24 mouse cellular contexts compared by ENCODE assay signal in genomic region chr14:30916516-30916915, GRCm38 (mm10). TPM values are rescaled to one million over a fixed set of nuclear protein-coding genes. Genes with fewer than 3 reads are reported as not detected.
A peak's percentile ranks its signal among the peaks of the same experiment; 100 is the strongest.
DNase-seq lines count a peak whose midpoint lies in the region; ATAC-seq and TF ChIP-seq lines count a peak whose summit lies in the region.
"Had no signal": no experiment of that assay in that cellular context is flagged by ENCODE, and none has a peak within 500 bp of the region (broad histone marks: within the 10 kb centered on the region; RNA-seq: fewer than 3 reads in every experiment).

No protein-coding gene starts in this region.

- DNase-seq in lung, postnatal 10 days, result peak; percentile 30
- no peak for DNase-seq in lung, postnatal 14 days
- peak; percentile 75 for DNase-seq in 3T3-L1 (ENCODE audit: low read depth, low spot score)
- peak; percentile 82 for DNase-seq in NIH3T3 (ENCODE audit: low read depth)
- DNase-seq in left cerebral cortex, adult 2 months (ENCODE audit: extremely low spot score in 1 of 2, low spot score in 2 of 2), result no peak
- DNase-seq in cerebellum, adult 18-20 months, result no peak
- DNase-seq in frontal cortex, postnatal 36 days (ENCODE audit: low spot score in 2 of 2), result no peak
- DNase-seq: adrenal gland, postnatal 10 days; cerebellum, adult 11-12 months; cerebellum, postnatal 10 days; gastrocnemius, postnatal 14 days; heart, adult 2 months; heart, postnatal 14 days had no signal

- 81% methylated on average over 1 of the region's 1 CpGs for whole genome bisulfite sequencing in stomach, embryonic 15.5 days

- H3K9me3 ChIP-seq in stomach, embryonic 15.5 days, result no peaks in the 10 kb centered on the region
- H3K9me3 ChIP-seq: forebrain, embryonic 12.5 days; heart, embryonic 15.5 days had no signal

- H3K9ac ChIP-seq in stomach, embryonic 15.5 days, result no peak overlapping the region
- H3K9ac ChIP-seq: forebrain, embryonic 12.5 days; heart, embryonic 15.5 days; hindbrain, embryonic 14.5 days had no signal

- no peaks in the 10 kb centered on the region for H3K27me3 ChIP-seq in stomach, embryonic 15.5 days (replicated peaks)
- H3K27me3 ChIP-seq: forebrain, embryonic 12.5 days; heart, embryonic 15.5 days had no signal

- intact Hi-C loops in left cerebral cortex, adult 2 months (cut with DNase I), result no loop called here

- 0 out of 2 replicates have a peak overlapping the region, but pooled peaks have one; percentile 31 for H3K27ac ChIP-seq in stomach, embryonic 15.5 days
- no peak overlapping the region for H3K27ac ChIP-seq in left cerebral cortex, adult 2 months
- H3K27ac ChIP-seq: forebrain, embryonic 12.5 days; heart, adult 2 months; heart, embryonic 15.5 days; hindbrain, embryonic 14.5 days had no signal

- H3K36me3 ChIP-seq in stomach, embryonic 15.5 days, result no peaks in the 10 kb centered on the region
- H3K36me3 ChIP-seq: forebrain, embryonic 12.5 days; heart, embryonic 15.5 days had no signal

- ATAC-seq in stomach, embryonic 15.5 days (ENCODE audit: insufficient read depth, low FRiP score, low read depth), result no peak
- ATAC-seq: forebrain, embryonic 16.5 days had no signal

- no peak for TF ChIP-seq CTCF in left cerebral cortex, adult 2 months (IDR thresholded peaks at IDR 0.05)

- H3K4me1 ChIP-seq in stomach, embryonic 15.5 days, result no peaks in the 10 kb centered on the region
- H3K4me1 ChIP-seq: forebrain, embryonic 12.5 days; heart, embryonic 15.5 days had no signal

- no peak overlapping the region for H3K4me3 ChIP-seq in stomach, embryonic 15.5 days (replicated peaks)
- H3K4me3 ChIP-seq in left cerebral cortex, adult 2 months, result no peak overlapping the region
- H3K4me3 ChIP-seq: forebrain, embryonic 12.5 days; heart, adult 2 months; heart, embryonic 15.5 days had no signal

- H3K4me2 ChIP-seq in stomach, embryonic 15.5 days, result no peak overlapping the region
- H3K4me2 ChIP-seq: forebrain, embryonic 12.5 days; heart, embryonic 11.5 days; heart, embryonic 15.5 days; hindbrain, embryonic 14.5 days had no signal

RNA-seq across cellular contexts. Expression of gene Itih3, which starts 7.0 kb away (rescaled TPM):
- polyA plus RNA-seq in stomach, embryonic 15.5 days (2015; fragmentation: Nextera tagmentation; extraction: Ambion mirVana), result 5.3 and 15.0 TPM in 2 replicates
- 10 to 100 TPM; 24.6 to 24.7 TPM for total RNA-seq in left cerebral cortex, adult 2 months (2021)
- total RNA-seq: hematopoietic stem cell, adult 5-6 weeks; MEL had no signal

RNA-seq across cellular contexts. Expression of gene Itih1, which starts 26.6 kb away (rescaled TPM):
- 1.2 and 2.7 TPM in 2 replicates for polyA plus RNA-seq in stomach, embryonic 15.5 days (2015; fragmentation: Nextera tagmentation; extraction: Ambion mirVana)
- not detected for total RNA-seq in left cerebral cortex, adult 2 months (2021)
- total RNA-seq: gastrocnemius, postnatal 14 days; heart, adult 2 months; heart, postnatal 14 days; hematopoietic stem cell, adult 5-6 weeks; MEL had no signal
- polyA plus RNA-seq: C2C12; embryonic facial prominence, embryonic 11.5 days; forebrain, embryonic 12.5 days; forebrain, embryonic 16.5 days; frontal cortex, adult 2 months; hindbrain, embryonic 14.5 days had no signal

RNA-seq across cellular contexts. Expression of gene Itih4, which starts 30.2 kb away (rescaled TPM):
- polyA plus RNA-seq in stomach, embryonic 15.5 days (2015; fragmentation: Nextera tagmentation; extraction: Ambion mirVana), result 3.2 and 7.8 TPM in 2 replicates
- under 1 TPM in 1 of 2 experiments, not detected in 1; 0.12 TPM for total RNA-seq in left cerebral cortex, adult 2 months (2021)
- total RNA-seq: gastrocnemius, postnatal 14 days; hematopoietic stem cell, adult 5-6 weeks; MEL had no signal
- polyA plus RNA-seq: embryonic facial prominence, embryonic 11.5 days; forebrain, embryonic 12.5 days; forebrain, embryonic 16.5 days; heart, embryonic 11.5 days; hindbrain, embryonic 14.5 days had no signal

RNA-seq across cellular contexts. Expression of gene Nek4, which starts 34.7 kb away (rescaled TPM):
- 10.7 and 10.8 TPM in 2 replicates for polyA plus RNA-seq in stomach, embryonic 15.5 days (2015; fragmentation: Nextera tagmentation; extraction: Ambion mirVana)
- total RNA-seq in left cerebral cortex, adult 2 months (2021), result 10 to 100 TPM; 18.8 to 19.2 TPM

RNA-seq across cellular contexts. Expression of gene Mustn1, which starts 37.5 kb away (rescaled TPM):
- 6.0 and 6.6 TPM in 2 replicates for polyA plus RNA-seq in stomach, embryonic 15.5 days (2015; fragmentation: Nextera tagmentation; extraction: Ambion mirVana)
- 1 to 10 TPM; 2.1 to 3.5 TPM for total RNA-seq in left cerebral cortex, adult 2 months (2021)
- total RNA-seq: hematopoietic stem cell, adult 5-6 weeks had no signal

Comparison
In these comparisons a context has a peak if more than half of its experiments do, and no peak if none do; other contexts are left out.
1. DNase-seq: peak in lung, postnatal 10 days (single experiment), 3T3-L1 (single experiment) and NIH3T3 (single experiment); none in lung, postnatal 14 days (single experiment), left cerebral cortex, adult 2 months (0 of 2), cerebellum, adult 18-20 months (0 of 2) and frontal cortex, postnatal 36 days (0 of 2).